In the genomic region with DNA sequence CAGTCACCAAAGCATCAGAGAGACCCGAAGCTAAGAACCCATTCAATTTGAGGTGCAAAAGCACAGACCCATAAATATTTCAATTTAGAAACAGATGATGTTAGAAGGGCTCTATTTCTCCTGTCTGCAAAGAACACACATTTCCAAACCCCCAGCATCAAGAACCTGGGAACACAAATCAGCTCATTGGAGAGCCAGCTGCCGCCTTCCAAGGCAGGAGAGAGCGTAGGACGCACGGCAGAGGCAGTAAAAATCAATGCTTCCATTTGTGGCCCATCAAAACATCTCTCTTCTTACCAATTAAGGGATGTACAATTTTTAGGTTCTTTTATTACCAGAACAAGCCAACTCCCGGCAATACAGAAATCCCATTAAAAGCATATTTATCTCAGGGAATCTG, we compare ENCODE assay signal across 14 mouse cellular contexts.
A peak's percentile ranks its signal among the peaks of the same experiment; 100 is the strongest.
DNase-seq lines count a peak whose midpoint lies in the region; ATAC-seq and TF ChIP-seq lines count a peak whose summit lies in the region.
"Had no signal": no experiment of that assay in that cellular context is flagged by ENCODE, and none has a peak within 500 bp of the region (broad histone marks: within the 10 kb centered on the region; RNA-seq: fewer than 3 reads in every experiment).

No protein-coding gene starts in this region.

- peak overlapping the region; percentile 6; the same call in 1 of the 2 replicates for H3K4me2 ChIP-seq in forebrain, embryonic 13.5 days
- H3K4me2 ChIP-seq in forebrain, embryonic 11.5 days (ENCODE audit: low read depth, low read length, severe bottlenecking): no peak overlapping the region
- peak overlapping the region; percentile 45 for H3K4me2 ChIP-seq in limb, embryonic 12.5 days
- H3K4me2 ChIP-seq in stomach, embryonic 15.5 days: no peak overlapping the region
- H3K4me2 ChIP-seq: lung, embryonic 15.5 days had no signal

- WGBS in forebrain, embryonic 13.5 days: 42% methylated on average over 6 of the region's 6 CpGs
- WGBS in forebrain, embryonic 11.5 days: 64% methylated on average over 6 of the region's 6 CpGs
- 14% methylated on average over 6 of the region's 6 CpGs for WGBS in limb, embryonic 12.5 days
- 56% methylated on average over 6 of the region's 6 CpGs for WGBS in stomach, embryonic 15.5 days
- 59% methylated on average over 6 of the region's 6 CpGs for WGBS in kidney, adult 2 months

- no peak for ATAC-seq in forebrain, embryonic 13.5 days
- ATAC-seq in forebrain, embryonic 11.5 days (replicated peaks; ENCODE audit: low FRiP score): no peak
- ATAC-seq in limb, embryonic 12.5 days (ENCODE audit: insufficient number of reproducible peaks, insufficient read depth, low FRiP score, low TSS enrichment, low read depth): no peak
- no peak for ATAC-seq in stomach, embryonic 15.5 days (ENCODE audit: insufficient read depth, low FRiP score, low read depth)
- no peak for ATAC-seq in megakaryocyte, adult 5-6 weeks (ENCODE audit: poor library complexity, severe bottlenecking)
- ATAC-seq: activated CD4-positive, CD25-positive, alpha-beta regulatory T cell, adult 4 months had no signal

- H3K9ac ChIP-seq in forebrain, embryonic 13.5 days: no peak overlapping the region
- no peak overlapping the region for H3K9ac ChIP-seq in forebrain, embryonic 11.5 days (ENCODE audit: low read length)
- H3K9ac ChIP-seq in limb, embryonic 12.5 days (replicated peaks): no peak overlapping the region
- H3K9ac ChIP-seq in stomach, embryonic 15.5 days: no peak overlapping the region
- H3K9ac ChIP-seq: lung, embryonic 15.5 days had no signal

- no peaks in the 10 kb centered on the region for H3K9me3 ChIP-seq in forebrain, embryonic 13.5 days (replicated peaks)
- H3K9me3 ChIP-seq in forebrain, embryonic 11.5 days (ENCODE audit: control insufficient read depth, low read length): no peaks in the 10 kb centered on the region
- H3K9me3 ChIP-seq in limb, embryonic 12.5 days: no peaks in the 10 kb centered on the region
- no peaks in the 10 kb centered on the region for H3K9me3 ChIP-seq in stomach, embryonic 15.5 days
- H3K9me3 ChIP-seq: lung, embryonic 15.5 days had no signal

- no peak overlapping the region for H3K4me3 ChIP-seq in forebrain, embryonic 13.5 days
- H3K4me3 ChIP-seq in forebrain, embryonic 11.5 days (ENCODE audit: low read depth, low read length): no peak overlapping the region
- H3K4me3 ChIP-seq in limb, embryonic 12.5 days (replicated peaks): 0 out of 2 replicates have a peak overlapping the region, but pooled peaks have one; percentile 12
- H3K4me3 ChIP-seq in stomach, embryonic 15.5 days (replicated peaks): no peak overlapping the region
- H3K4me3 ChIP-seq in kidney, adult 2 months (ENCODE audit: insufficient read depth, low read depth, low read length): no peak overlapping the region
- H3K4me3 ChIP-seq: erythroblast, embryonic 14.5 days; lung, embryonic 15.5 days had no signal

- H3K4me1 ChIP-seq in forebrain, embryonic 13.5 days: peaks cover 42% of the 10 kb centered on the region
- peaks cover 10% of the 10 kb centered on the region for H3K4me1 ChIP-seq in forebrain, embryonic 11.5 days (replicated peaks; ENCODE audit: control insufficient read depth, insufficient read depth, low read length)
- H3K4me1 ChIP-seq in limb, embryonic 12.5 days (replicated peaks): peaks cover 72% of the 10 kb centered on the region
- H3K4me1 ChIP-seq in stomach, embryonic 15.5 days: 0 out of 2 replicates have a peak, but pooled peaks cover 3% of the 10 kb centered on the region
- no peaks in the 10 kb centered on the region for H3K4me1 ChIP-seq in kidney, adult 2 months (ENCODE audit: control insufficient read depth, insufficient read depth, low read length)

- H3K36me3 ChIP-seq in forebrain, embryonic 13.5 days (ENCODE audit: poor library complexity, severe bottlenecking): peaks cover 11% of the 10 kb centered on the region; the same call in 1 of the 2 replicates
- no peaks in the 10 kb centered on the region; the same call in 1 of the 2 replicates for H3K36me3 ChIP-seq in forebrain, embryonic 11.5 days (ENCODE audit: control insufficient read depth, insufficient read depth, low read length)
- peaks cover 28% of the 10 kb centered on the region for H3K36me3 ChIP-seq in limb, embryonic 12.5 days
- H3K36me3 ChIP-seq in stomach, embryonic 15.5 days: no peaks in the 10 kb centered on the region
- no peaks in the 10 kb centered on the region for H3K36me3 ChIP-seq in kidney, adult 2 months (ENCODE audit: control insufficient read depth, insufficient read depth, low read length)
- H3K36me3 ChIP-seq: lung, embryonic 15.5 days had no signal

- no peak for TF ChIP-seq CTCF in kidney, adult 2 months (conservative IDR thresholded peaks at IDR 0.05; ENCODE audit: insufficient read depth, insufficient read length, low read depth, low read length)

- H3K27me3 ChIP-seq in forebrain, embryonic 13.5 days: no peaks in the 10 kb centered on the region
- no peaks in the 10 kb centered on the region for H3K27me3 ChIP-seq in forebrain, embryonic 11.5 days (ENCODE audit: control insufficient read depth, insufficient read depth, low read length)
- no peaks in the 10 kb centered on the region for H3K27me3 ChIP-seq in limb, embryonic 12.5 days
- no peaks in the 10 kb centered on the region for H3K27me3 ChIP-seq in stomach, embryonic 15.5 days (replicated peaks)
- H3K27me3 ChIP-seq in kidney, adult 2 months (replicated peaks; ENCODE audit: control insufficient read depth, insufficient read depth, low read length): no peaks in the 10 kb centered on the region
- H3K27me3 ChIP-seq: lung, embryonic 15.5 days had no signal

- H3K27ac ChIP-seq in forebrain, embryonic 13.5 days: 0 out of 2 replicates have a peak overlapping the region, but pooled peaks have one; percentile 12
- no peak overlapping the region for H3K27ac ChIP-seq in forebrain, embryonic 11.5 days (ENCODE audit: low read depth, low read length)
- peak overlapping the region; percentile 56 for H3K27ac ChIP-seq in limb, embryonic 12.5 days
- H3K27ac ChIP-seq in stomach, embryonic 15.5 days: peak overlapping the region; percentile 37
- no peak overlapping the region for H3K27ac ChIP-seq in kidney, adult 2 months (ENCODE audit: insufficient read depth, low read depth, low read length)

- no peak for DNase-seq in forebrain, embryonic 11.5 days (ENCODE audit: low spot score)
- peak; percentile 10 to 21 for DNase-seq in layer of hippocampus, adult 8-10 months (ENCODE audit: low spot score in 2 of 2)
- DNase-seq in layer of hippocampus, postnatal 10 days (ENCODE audit: low spot score in 2 of 2): no peak
- no peak for DNase-seq in kidney, adult 2 months
- DNase-seq: cerebellum, postnatal 36 days; gastrocnemius, postnatal 25 days; kidney, adult 18-20 months had no signal

- TF ChIP-seq POLR2A in kidney, adult 2 months (IDR thresholded peaks at IDR 0.05; ENCODE audit: low read depth, low read length): no peak

Comparison
In these comparisons a context has a peak if more than half of its experiments do, and no peak if none do; other contexts are left out.
1. H3K27ac ChIP-seq: peak in forebrain, embryonic 13.5 days (single experiment), limb, embryonic 12.5 days (single experiment) and stomach, embryonic 15.5 days (single experiment); none in forebrain, embryonic 11.5 days (single experiment) and kidney, adult 2 months (single experiment).
2. H3K4me2 ChIP-seq: peak in forebrain, embryonic 13.5 days (single experiment) and limb, embryonic 12.5 days (single experiment); none in forebrain, embryonic 11.5 days (single experiment) and stomach, embryonic 15.5 days (single experiment).
3. DNase-seq: peak in layer of hippocampus, adult 8-10 months (2 of 2); none in forebrain, embryonic 11.5 days (single experiment), layer of hippocampus, postnatal 10 days (0 of 2) and kidney, adult 2 months (single experiment).